Mouse (Mus musculus): ENCODE measurements around the gene Rab40c. TPM values are rescaled to one million over a fixed set of nuclear protein-coding genes. Genes with fewer than 3 reads are reported as not detected.
A peak's percentile ranks its signal among the peaks of the same experiment; 100 is the strongest.

The Rab40c gene
- 33.4 and 43.4 TPM in 2 replicates for polyA plus RNA-seq (2016; fragmentation: Nextera tagmentation; extraction: Ambion mirVana)

DNA sequence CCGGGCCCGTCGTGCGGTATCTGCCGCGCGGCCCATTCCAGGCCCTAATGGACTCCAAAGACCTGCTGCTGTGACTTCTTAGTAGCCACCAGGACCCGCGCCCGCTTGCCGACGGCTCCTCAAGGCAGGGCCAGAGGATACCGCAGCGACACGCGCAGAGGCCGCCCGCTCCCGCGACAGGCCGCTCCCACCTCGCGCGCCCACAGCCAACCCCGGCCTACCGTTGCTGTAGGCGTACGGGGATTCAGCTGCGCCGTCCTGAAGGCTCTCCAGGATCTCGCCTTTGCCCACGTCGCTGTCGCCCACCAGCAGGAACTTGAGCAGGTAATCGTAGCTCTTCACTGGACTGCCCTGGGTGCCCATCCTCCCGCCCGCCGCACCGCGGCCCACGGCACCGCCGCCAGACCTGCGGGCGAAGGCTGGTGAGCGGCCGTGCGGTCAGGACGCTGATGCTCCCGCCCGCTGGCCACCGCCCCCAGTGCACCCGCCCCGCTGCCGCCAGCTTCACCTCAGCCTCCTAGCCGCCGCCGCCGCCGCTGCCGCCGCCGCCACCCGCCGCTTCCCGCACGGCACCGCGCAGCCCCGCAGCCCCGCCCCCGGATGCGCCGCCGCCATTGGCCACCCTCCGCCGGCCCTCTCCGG lies at the start of gene Rab40c:
Gene Rab40c, minus strand, starts transcription at position 584 of the 642 bp plus-strand sequence.
- Histone ChIP-seq H3K4me3 (peak within 1 kb of the TSS; percentile 98), H3K27me3 (ENCODE audit: insufficient read depth, poor library complexity, severe bottlenecking) (no peaks in the 10 kb centered on the region), H3K36me3 (peaks cover 24% of the 10 kb centered on the region), H3K4me1 (replicated peaks) (peaks cover 40% of the 10 kb centered on the region), H3K27ac (peak within 1 kb of the TSS; percentile 93), H3K9me3 (no peaks in the 10 kb centered on the region)
- DNase-seq (ENCODE audit: low spot score) = no peak
- under 1% methylated on average over 78 of the region's 78 CpGs for WGBS

DNA sequence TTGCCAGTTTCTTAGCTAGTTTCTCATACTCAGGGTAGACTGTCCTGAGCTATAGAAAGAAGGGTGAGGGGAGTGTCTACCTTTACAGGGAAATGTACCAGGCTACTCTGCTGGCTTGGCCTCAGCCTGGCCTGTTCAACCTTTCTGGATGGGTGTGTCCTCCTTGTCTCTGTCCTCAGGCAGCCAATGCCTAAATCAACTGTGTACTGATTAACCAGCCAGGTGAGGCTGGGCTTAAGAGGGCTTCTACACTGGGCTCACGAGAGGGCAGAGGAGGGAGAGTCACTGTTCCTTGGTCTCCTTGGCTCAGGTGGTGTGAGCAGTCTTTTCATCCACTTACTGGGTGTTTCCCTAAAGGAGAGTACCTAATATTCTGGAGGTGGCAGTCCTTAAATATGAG lies 48.6 kb upstream of the Rab40c start:
- WGBS = 81% methylated on average over 1 of the region's 1 CpGs
- no peaks in the 10 kb centered on the region for H3K9me3 ChIP-seq
- H3K27me3 ChIP-seq (ENCODE audit: insufficient read depth, poor library complexity, severe bottlenecking) = no peaks in the 10 kb centered on the region
- H3K4me3 ChIP-seq = no peak overlapping the region
- H3K36me3 ChIP-seq = peaks cover 45% of the 10 kb centered on the region
- DNase-seq (ENCODE audit: low spot score) = no peak
- H3K4me1 ChIP-seq (replicated peaks) = peaks cover 4% of the 10 kb centered on the region; the same call in 1 of the 2 replicates
- H3K27ac ChIP-seq = no peak overlapping the region

DNA sequence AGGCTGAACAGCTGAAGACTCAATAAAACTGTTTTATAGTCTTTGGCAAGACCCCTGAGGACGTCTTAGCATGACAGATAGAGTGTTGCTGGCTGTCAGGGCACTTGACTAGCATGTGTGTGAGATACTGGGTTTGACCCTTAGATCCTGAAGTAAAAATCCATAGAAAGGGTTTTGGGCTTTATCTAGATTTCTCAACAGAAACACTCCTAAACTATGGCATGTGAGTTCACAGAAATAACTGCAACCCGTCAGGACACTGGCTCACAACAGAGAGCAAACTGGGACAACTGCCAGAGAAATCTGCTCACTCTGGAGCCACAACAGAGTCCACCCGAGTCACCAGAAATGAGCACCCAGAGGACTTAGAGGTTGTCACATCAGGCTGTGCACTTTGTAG lies 48.1 kb upstream of the Rab40c start:
- H3K27ac ChIP-seq = no peak overlapping the region
- H3K36me3 ChIP-seq = peaks cover 45% of the 10 kb centered on the region
- no peak for DNase-seq (ENCODE audit: low spot score)
- H3K27me3 ChIP-seq (ENCODE audit: insufficient read depth, poor library complexity, severe bottlenecking) = no peaks in the 10 kb centered on the region
- 89% methylated on average over 3 of the region's 3 CpGs for WGBS
- H3K4me3 ChIP-seq = no peak overlapping the region
- no peaks in the 10 kb centered on the region; the same call in 1 of the 2 replicates for H3K4me1 ChIP-seq (replicated peaks)
- no peaks in the 10 kb centered on the region for H3K9me3 ChIP-seq

DNA sequence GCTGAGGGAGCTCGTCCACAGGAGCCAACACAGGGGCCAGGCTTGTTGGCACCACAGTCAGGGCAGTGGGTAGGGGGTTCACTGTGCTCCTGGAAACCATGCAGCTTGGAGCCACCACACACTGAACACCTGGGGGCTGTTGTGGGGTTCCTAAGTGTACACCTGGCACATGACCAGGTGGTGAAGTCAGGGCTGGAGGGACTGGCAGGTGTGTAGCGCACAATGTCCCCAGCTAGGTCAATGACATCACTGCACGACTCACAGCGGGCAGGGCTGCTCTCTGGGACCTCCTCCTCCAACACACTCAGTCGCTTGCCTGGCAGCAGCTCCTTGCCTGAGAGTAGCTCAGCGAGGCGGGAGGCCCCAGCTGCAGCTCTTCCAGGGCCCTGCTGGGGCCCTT lies 44.7 kb upstream of the Rab40c start:
- Histone ChIP-seq H3K36me3 (peaks cover 68% of the 10 kb centered on the region), H3K4me3 (no peak overlapping the region), H3K4me1 (replicated peaks) (no peaks in the 10 kb centered on the region; the same call in 1 of the 2 replicates), H3K27ac (no peak overlapping the region), H3K9me3 (no peaks in the 10 kb centered on the region), H3K27me3 (ENCODE audit: insufficient read depth, poor library complexity, severe bottlenecking) (no peaks in the 10 kb centered on the region)
- no peak for DNase-seq (ENCODE audit: low spot score)
- 86% methylated on average over 7 of the region's 7 CpGs for WGBS

DNA sequence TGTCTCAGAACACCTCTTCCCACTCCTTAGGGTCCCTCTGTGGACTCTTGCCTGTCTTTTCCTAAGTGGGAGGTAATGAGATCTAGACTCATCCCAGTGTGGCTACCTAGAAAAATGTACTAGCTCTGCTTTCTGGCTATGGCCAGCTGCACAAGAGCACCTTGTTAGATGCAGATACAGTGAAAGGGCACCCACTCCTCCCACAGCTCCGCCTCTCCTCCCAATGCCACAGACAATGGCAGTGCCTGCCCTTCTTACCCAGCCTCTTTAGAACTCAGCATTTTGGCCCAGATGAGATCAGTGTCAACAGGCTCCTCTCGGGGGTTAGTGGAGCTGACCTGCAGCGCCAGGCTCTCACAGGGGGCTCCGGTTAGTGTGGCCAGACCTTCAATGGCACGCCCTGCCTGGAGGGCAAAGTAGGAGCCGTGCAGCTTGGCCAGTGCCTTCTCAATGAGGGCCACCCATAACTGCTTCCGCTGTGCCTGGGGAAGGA lies 42.9 kb upstream of the Rab40c start:
- H3K27me3 ChIP-seq (ENCODE audit: insufficient read depth, poor library complexity, severe bottlenecking) = no peaks in the 10 kb centered on the region
- no peak for DNase-seq (ENCODE audit: low spot score)
- H3K9me3 ChIP-seq = no peaks in the 10 kb centered on the region
- peaks cover 3% of the 10 kb centered on the region; the same call in 1 of the 2 replicates for H3K4me1 ChIP-seq (replicated peaks)
- H3K27ac ChIP-seq = 0 out of 2 replicates have a peak overlapping the region, but pooled peaks have one; percentile 29
- H3K36me3 ChIP-seq = peaks cover 84% of the 10 kb centered on the region
- WGBS = 91% methylated on average over 7 of the region's 7 CpGs
- H3K4me3 ChIP-seq = no peak overlapping the region

DNA sequence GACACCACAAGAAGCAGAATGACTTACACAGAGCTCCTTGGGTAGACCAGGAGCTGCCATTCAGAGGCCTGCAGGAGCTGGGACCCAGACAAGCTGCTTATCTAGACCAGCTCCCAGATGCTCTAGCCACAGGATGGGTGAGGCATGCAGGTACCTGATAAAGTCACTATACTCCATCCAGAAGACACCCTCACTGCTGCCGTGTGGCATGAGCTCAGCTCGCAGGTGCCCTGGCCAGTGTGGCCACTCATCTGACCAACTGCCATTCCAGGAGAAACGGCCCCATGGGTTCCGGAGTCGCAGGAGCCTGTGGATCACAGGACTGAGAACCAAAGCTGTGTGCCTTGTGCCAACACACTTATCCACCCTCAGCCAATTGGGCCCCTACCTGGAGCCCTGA lies 42.0 kb upstream of the Rab40c start:
- WGBS = 97% methylated on average over 5 of the region's 5 CpGs
- H3K36me3 ChIP-seq = peaks cover 89% of the 10 kb centered on the region
- DNase-seq (ENCODE audit: low spot score) = no peak

DNA sequence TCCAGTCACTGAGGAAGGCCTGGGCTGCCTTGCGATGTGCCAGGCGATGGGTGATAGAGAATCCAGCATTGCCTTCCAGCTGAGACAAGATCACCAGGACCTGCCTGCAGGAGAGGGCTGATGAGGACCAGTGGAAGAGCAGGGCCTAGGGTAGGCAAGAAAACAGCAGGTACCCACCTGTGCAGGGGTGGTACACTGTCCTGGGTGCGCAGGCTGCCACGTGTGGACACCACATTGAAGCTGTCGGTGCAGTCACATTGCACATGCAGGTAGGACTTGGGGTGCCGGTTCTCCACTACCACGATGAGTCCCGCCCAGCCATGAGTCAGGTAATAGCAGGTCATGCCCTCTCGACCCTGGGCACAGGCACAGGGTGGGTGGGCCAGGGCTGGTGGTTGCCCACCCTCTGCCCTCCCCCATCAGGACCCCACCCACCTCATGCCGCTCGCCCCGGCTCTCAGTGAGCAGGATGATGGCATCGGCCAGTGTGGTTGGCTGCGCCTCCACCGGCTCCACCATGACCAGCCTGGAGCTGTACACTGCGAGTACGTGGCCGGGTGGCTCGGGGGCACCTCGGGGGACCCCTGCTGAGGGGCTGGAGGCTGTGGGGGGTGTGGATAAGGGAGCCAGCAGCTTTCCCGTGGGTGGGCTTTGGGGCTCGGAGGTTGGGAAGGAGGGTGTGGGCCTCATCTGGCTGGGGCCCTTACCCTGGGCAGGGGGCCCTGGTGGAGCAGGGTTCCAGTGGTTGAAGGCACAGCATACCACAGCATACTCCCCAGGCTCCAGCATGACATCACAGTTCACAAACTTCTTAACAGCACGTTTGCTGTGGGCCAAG lies 40.3 kb upstream of the Rab40c start:
- WGBS = 92% methylated on average over 23 of the region's 23 CpGs
- Histone ChIP-seq H3K27ac (no peak overlapping the region), H3K4me1 (replicated peaks) (peaks cover 8% of the 10 kb centered on the region; the same call in 1 of the 2 replicates), H3K27me3 (ENCODE audit: insufficient read depth, poor library complexity, severe bottlenecking) (peaks cover 5% of the 10 kb centered on the region), H3K36me3 (peaks cover 79% of the 10 kb centered on the region), H3K9me3 (no peaks in the 10 kb centered on the region), H3K4me3 (no peak overlapping the region)
- no peak for DNase-seq (ENCODE audit: low spot score)

More for the DNA sequence above, 42.0 kb upstream of the Rab40c start:
- no peaks in the 10 kb centered on the region for H3K27me3 ChIP-seq (ENCODE audit: insufficient read depth, poor library complexity, severe bottlenecking)
- no peak overlapping the region for H3K27ac ChIP-seq
- H3K4me3 ChIP-seq = no peak overlapping the region
- H3K9me3 ChIP-seq = no peaks in the 10 kb centered on the region
- peaks cover 6% of the 10 kb centered on the region; the same call in 1 of the 2 replicates for H3K4me1 ChIP-seq (replicated peaks)

DNA sequence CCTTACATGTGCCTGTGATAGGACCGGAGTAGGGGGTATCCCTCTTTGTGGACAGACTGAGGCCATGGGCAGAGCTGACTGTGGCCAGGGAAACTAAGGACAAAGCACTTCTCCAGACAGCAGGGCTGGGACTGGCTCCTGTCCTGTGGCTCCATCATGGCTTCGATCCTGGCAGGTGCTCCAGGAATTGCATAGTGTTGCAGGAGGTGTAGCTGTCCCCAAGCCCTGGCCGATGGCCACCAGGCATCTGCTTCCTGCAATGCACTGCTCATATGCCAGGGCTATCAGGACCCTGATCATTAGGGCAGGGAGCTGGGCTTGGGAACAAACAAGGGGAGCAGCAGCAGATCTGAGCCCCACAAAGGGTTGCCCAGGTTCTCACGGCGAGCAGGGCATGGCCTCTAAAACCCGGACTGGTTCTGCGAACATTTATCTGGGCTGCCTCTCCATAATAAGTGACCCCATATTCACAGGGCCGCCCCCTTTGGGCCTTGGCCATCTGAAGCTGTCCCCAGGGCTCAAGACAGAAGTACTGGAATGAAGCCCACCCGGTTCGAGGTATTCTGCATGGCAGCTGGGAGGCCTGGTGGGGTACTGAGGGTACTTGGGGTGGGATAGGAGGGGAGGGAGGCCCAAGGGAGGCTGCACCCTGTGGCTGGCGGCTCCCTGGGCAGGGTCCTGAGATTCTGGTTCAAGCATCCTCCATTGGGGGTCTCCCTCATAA lies 39.4 kb upstream of the Rab40c start:
- Histone ChIP-seq H3K4me1 (replicated peaks) (peaks cover 8% of the 10 kb centered on the region; the same call in 1 of the 2 replicates), H3K27me3 (ENCODE audit: insufficient read depth, poor library complexity, severe bottlenecking) (peaks cover 14% of the 10 kb centered on the region), H3K4me3 (no peak overlapping the region), H3K36me3 (peaks cover 70% of the 10 kb centered on the region), H3K27ac (no peak overlapping the region), H3K9me3 (no peaks in the 10 kb centered on the region)
- 93% methylated on average over 11 of the region's 11 CpGs for WGBS
- no peak for DNase-seq (ENCODE audit: low spot score)

DNA sequence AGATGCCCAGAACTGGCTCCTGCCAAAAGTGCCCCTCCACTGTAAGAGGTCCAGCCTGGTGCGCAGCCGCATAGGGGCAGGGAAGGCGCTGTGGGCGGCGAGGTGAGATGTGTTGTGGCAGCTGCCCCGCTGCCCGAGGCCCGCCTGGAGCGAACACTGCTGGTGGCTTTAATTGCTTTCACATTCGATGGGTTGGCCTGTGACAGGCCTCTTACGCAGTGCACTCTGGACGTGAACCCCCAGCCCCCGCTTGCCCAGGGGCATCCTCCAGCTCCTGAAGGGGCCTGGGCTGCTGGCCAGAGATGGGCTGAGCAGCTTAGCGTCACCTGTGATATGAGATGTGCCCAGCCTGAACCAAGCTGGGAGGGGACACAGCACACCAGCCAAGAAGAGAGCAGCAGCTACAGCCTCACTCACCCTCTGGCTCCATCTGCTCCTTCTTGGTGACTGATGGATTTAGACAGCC lies 38.1 kb upstream of the Rab40c start:
- peaks cover 57% of the 10 kb centered on the region for H3K36me3 ChIP-seq
- peaks cover 28% of the 10 kb centered on the region for H3K27me3 ChIP-seq (ENCODE audit: insufficient read depth, poor library complexity, severe bottlenecking)
- H3K27ac ChIP-seq = no peak overlapping the region
- WGBS = 77% methylated on average over 14 of the region's 14 CpGs
- no peak overlapping the region for H3K4me3 ChIP-seq
- no peaks in the 10 kb centered on the region for H3K9me3 ChIP-seq
- peaks cover 8% of the 10 kb centered on the region; the same call in 1 of the 2 replicates for H3K4me1 ChIP-seq (replicated peaks)
- no peak for DNase-seq (ENCODE audit: low spot score)

DNA sequence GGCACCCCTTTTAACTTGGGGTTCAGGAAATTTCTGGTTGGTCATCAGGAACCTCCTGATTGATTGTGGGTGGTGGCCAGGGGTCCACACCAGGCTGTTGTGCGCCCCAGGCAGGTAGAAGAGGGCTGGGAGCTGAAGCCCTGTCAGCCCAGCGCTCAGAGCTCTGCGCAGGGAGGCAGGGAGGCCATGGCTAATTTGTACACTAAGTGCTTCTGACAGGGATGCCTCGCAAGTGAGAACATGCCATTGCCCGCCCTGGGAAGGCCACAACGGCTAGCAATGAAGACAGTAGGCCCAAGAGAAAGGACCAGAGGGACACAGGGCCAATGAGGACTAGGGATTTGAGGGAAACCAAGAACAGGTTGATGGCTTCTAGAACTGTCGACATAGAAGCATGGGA lies 37.1 kb upstream of the Rab40c start:
- Histone ChIP-seq H3K9me3 (no peaks in the 10 kb centered on the region), H3K4me1 (replicated peaks) (peaks cover 16% of the 10 kb centered on the region), H3K36me3 (peaks cover 47% of the 10 kb centered on the region), H3K27ac (peak overlapping the region; percentile 12; the same call in 1 of the 2 replicates), H3K4me3 (no peak overlapping the region), H3K27me3 (ENCODE audit: insufficient read depth, poor library complexity, severe bottlenecking) (peaks cover 37% of the 10 kb centered on the region)
- no peak for DNase-seq (ENCODE audit: low spot score)
- 80% methylated on average over 7 of the region's 7 CpGs for WGBS

DNA sequence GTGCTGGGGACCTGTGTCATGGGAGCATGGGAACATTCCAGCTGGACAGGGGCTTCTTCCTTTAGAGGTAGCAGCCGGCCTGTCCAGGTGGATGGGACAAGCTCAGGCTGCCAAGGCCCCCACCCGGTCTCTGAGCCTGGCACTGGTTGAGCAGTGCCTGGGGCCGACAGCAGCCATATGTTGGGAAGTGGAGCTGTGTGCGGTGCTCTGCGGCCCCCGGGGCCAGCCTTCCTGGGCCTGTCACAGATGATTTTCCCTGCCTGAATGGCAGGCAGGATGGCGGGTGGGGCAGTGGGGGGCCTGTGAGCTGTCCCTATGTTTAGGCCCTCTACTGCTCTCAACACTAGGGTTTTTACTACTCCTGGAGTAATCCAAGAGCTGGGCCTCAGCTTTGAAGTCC lies 36.7 kb upstream of the Rab40c start:
- peaks cover 43% of the 10 kb centered on the region for H3K36me3 ChIP-seq
- H3K27ac ChIP-seq = 0 out of 2 replicates have a peak overlapping the region, but pooled peaks have one; percentile 12
- no peak overlapping the region for H3K4me3 ChIP-seq
- peaks cover 20% of the 10 kb centered on the region for H3K4me1 ChIP-seq (replicated peaks)
- H3K9me3 ChIP-seq = no peaks in the 10 kb centered on the region
- H3K27me3 ChIP-seq (ENCODE audit: insufficient read depth, poor library complexity, severe bottlenecking) = peaks cover 42% of the 10 kb centered on the region
- WGBS = 73% methylated on average over 7 of the region's 7 CpGs
- no peak for DNase-seq (ENCODE audit: low spot score)

DNA sequence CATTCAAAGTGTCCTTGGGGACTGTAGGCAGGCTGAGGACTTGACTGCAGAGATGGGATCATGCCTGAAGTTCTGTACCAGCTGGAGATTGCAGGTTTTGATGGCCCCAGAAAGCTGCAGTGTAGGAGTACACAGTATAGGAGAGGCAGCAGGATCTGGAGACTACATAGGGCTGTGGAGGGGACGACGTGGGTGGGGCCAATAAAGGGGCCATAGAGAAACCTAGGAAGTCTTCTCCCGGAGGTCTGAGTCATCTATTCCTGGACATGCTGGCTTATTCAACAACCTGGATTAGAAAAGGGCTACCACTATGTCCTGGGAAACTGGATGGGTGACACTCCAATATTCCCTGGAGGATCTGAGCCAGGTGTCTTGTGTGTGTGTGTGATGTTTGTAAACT lies 36.2 kb upstream of the Rab40c start:
- Histone ChIP-seq H3K4me1 (replicated peaks) (peaks cover 25% of the 10 kb centered on the region), H3K27me3 (ENCODE audit: insufficient read depth, poor library complexity, severe bottlenecking) (peaks cover 46% of the 10 kb centered on the region), H3K27ac (no peak overlapping the region), H3K36me3 (peaks cover 38% of the 10 kb centered on the region), H3K9me3 (no peaks in the 10 kb centered on the region), H3K4me3 (no peak overlapping the region)
- WGBS = 73% methylated on average over 3 of the region's 3 CpGs
- no peak for DNase-seq (ENCODE audit: low spot score)

All from hindbrain, embryonic 10.5 days (tissue).